Mouse (Mus musculus): ENCODE measurements around the gene Syk. TPM values are rescaled to one million over a fixed set of nuclear protein-coding genes. Genes with fewer than 3 reads are reported as not detected.

The Syk gene
- polyA plus RNA-seq, 1 experiment from 2014 or later: 1.6 TPM

GRCm38 (mm10) chr13:52673272-52673671 is 90.3 kb downstream of the Syk start:
- WGBS: 70% methylated on average over 4 of the region's 4 CpGs
- Histone ChIP-seq H3K27me3 (no peaks in the 10 kb centered on the region), H3K36me3 (replicated peaks) (no peaks in the 10 kb centered on the region), H3K27ac (no peak overlapping the region), H3K4me3 (replicated peaks) (no peak overlapping the region), H3K4me2 (no peak overlapping the region), H3K9me3 (no peaks in the 10 kb centered on the region), H3K9ac (no peak overlapping the region), H3K4me1 (no peaks in the 10 kb centered on the region)
- no peak for ATAC-seq (ENCODE audit: low FRiP score)

GRCm38 (mm10) chr13:52673856-52674255 is 90.9 kb downstream of the Syk start:
- Histone ChIP-seq H3K36me3 (replicated peaks) (no peaks in the 10 kb centered on the region), H3K4me1 (no peaks in the 10 kb centered on the region), H3K9ac (no peak overlapping the region), H3K4me3 (replicated peaks) (no peak overlapping the region), H3K27ac (no peak overlapping the region), H3K4me2 (no peak overlapping the region), H3K9me3 (no peaks in the 10 kb centered on the region), H3K27me3 (no peaks in the 10 kb centered on the region)
- 82% methylated on average over 4 of the region's 4 CpGs for WGBS
- no peak for ATAC-seq (ENCODE audit: low FRiP score)

GRCm38 (mm10) chr13:52674839-52675238 is 91.9 kb downstream of the Syk start:
- H3K9ac ChIP-seq: no peak overlapping the region
- no peak for ATAC-seq (ENCODE audit: low FRiP score)
- H3K36me3 ChIP-seq (replicated peaks): no peaks in the 10 kb centered on the region
- WGBS: 46% methylated on average over 11 of the region's 12 CpGs
- peaks cover 3% of the 10 kb centered on the region; the same call in 1 of the 2 replicates for H3K4me1 ChIP-seq
- no peak overlapping the region for H3K4me3 ChIP-seq (replicated peaks)
- H3K4me2 ChIP-seq: no peak overlapping the region
- peaks cover 4% of the 10 kb centered on the region; the same call in 1 of the 2 replicates for H3K27me3 ChIP-seq
- no peaks in the 10 kb centered on the region for H3K9me3 ChIP-seq
- H3K27ac ChIP-seq: no peak overlapping the region

- no peak for ATAC-seq (ENCODE audit: low FRiP score)
- Histone ChIP-seq H3K4me1 (peaks cover 6% of the 10 kb centered on the region; the same call in 1 of the 2 replicates), H3K27me3 (peaks cover 5% of the 10 kb centered on the region; the same call in 1 of the 2 replicates), H3K4me2 (no peak overlapping the region), H3K4me3 (replicated peaks) (no peak overlapping the region), H3K9ac (no peak overlapping the region), H3K27ac (no peak overlapping the region), H3K9me3 (no peaks in the 10 kb centered on the region), H3K36me3 (replicated peaks) (no peaks in the 10 kb centered on the region)
- WGBS: 83% methylated on average over 8 of the region's 8 CpGs
Observed at GRCm38 (mm10) chr13:52675526-52676294, 92.7 kb downstream of the Syk start.

GRCm38 (mm10) chr13:52676671-52677445 is 93.9 kb downstream of the Syk start:
- Histone ChIP-seq H3K4me1 (peaks cover 9% of the 10 kb centered on the region), H3K4me3 (replicated peaks) (no peak overlapping the region), H3K9me3 (no peaks in the 10 kb centered on the region), H3K27me3 (peaks cover 10% of the 10 kb centered on the region; the same call in 1 of the 2 replicates), H3K36me3 (replicated peaks) (no peaks in the 10 kb centered on the region), H3K4me2 (no peak overlapping the region), H3K9ac (no peak overlapping the region), H3K27ac (no peak overlapping the region)
- 74% methylated on average over 5 of the region's 5 CpGs for WGBS
- ATAC-seq (ENCODE audit: low FRiP score): no peak

- no peaks in the 10 kb centered on the region for H3K9me3 ChIP-seq
- no peak overlapping the region for H3K4me3 ChIP-seq (replicated peaks)
- peaks cover 17% of the 10 kb centered on the region for H3K4me1 ChIP-seq
- no peak overlapping the region for H3K4me2 ChIP-seq
- H3K27ac ChIP-seq: no peak overlapping the region
- H3K9ac ChIP-seq: no peak overlapping the region
- no peak for ATAC-seq (ENCODE audit: low FRiP score)
- WGBS: 49% methylated on average over 5 of the region's 5 CpGs
- no peaks in the 10 kb centered on the region for H3K36me3 ChIP-seq (replicated peaks)
- peaks cover 10% of the 10 kb centered on the region; the same call in 1 of the 2 replicates for H3K27me3 ChIP-seq
Observed at GRCm38 (mm10) chr13:52679906-52680305, 96.9 kb downstream of the Syk start.

GRCm38 (mm10) chr13:52682107-52682506 is 99.1 kb downstream of the Syk start:
- Histone ChIP-seq H3K36me3 (replicated peaks) (no peaks in the 10 kb centered on the region), H3K4me3 (replicated peaks) (no peak overlapping the region), H3K9ac (no peak overlapping the region), H3K4me1 (peaks cover 17% of the 10 kb centered on the region), H3K9me3 (no peaks in the 10 kb centered on the region), H3K27me3 (peaks cover 10% of the 10 kb centered on the region; the same call in 1 of the 2 replicates), H3K4me2 (no peak overlapping the region), H3K27ac (no peak overlapping the region)
- WGBS: 24% methylated on average over 5 of the region's 5 CpGs
- ATAC-seq (ENCODE audit: low FRiP score): no peak

- H3K27me3 ChIP-seq: no peaks in the 10 kb centered on the region
- WGBS: 94% methylated on average over 13 of the region's 13 CpGs
- H3K4me2 ChIP-seq: no peak overlapping the region
- no peak overlapping the region for H3K27ac ChIP-seq
- H3K9me3 ChIP-seq: no peaks in the 10 kb centered on the region
- no peaks in the 10 kb centered on the region for H3K4me1 ChIP-seq
- no peaks in the 10 kb centered on the region for H3K36me3 ChIP-seq (replicated peaks)
- no peak overlapping the region for H3K4me3 ChIP-seq (replicated peaks)
- no peak for ATAC-seq (ENCODE audit: low FRiP score)
- H3K9ac ChIP-seq: no peak overlapping the region
Observed at GRCm38 (mm10) chr13:52690425-52690824, 107.5 kb downstream of the Syk start.

- no peak for ATAC-seq (ENCODE audit: low FRiP score)
- Histone ChIP-seq H3K36me3 (replicated peaks) (no peaks in the 10 kb centered on the region), H3K4me2 (no peak overlapping the region), H3K27me3 (no peaks in the 10 kb centered on the region), H3K4me1 (no peaks in the 10 kb centered on the region), H3K4me3 (replicated peaks) (no peak overlapping the region), H3K9me3 (no peaks in the 10 kb centered on the region), H3K27ac (no peak overlapping the region), H3K9ac (no peak overlapping the region)
- WGBS: 83% methylated on average over 6 of the region's 6 CpGs
Observed at GRCm38 (mm10) chr13:52692311-52692710, 109.3 kb downstream of the Syk start.

GRCm38 (mm10) chr13:52694857-52695256 is 111.9 kb downstream of the Syk start:
- Histone ChIP-seq H3K27ac (no peak overlapping the region), H3K4me1 (no peaks in the 10 kb centered on the region), H3K4me2 (no peak overlapping the region), H3K4me3 (replicated peaks) (no peak overlapping the region), H3K9me3 (no peaks in the 10 kb centered on the region), H3K9ac (no peak overlapping the region), H3K36me3 (replicated peaks) (no peaks in the 10 kb centered on the region), H3K27me3 (no peaks in the 10 kb centered on the region)
- ATAC-seq (ENCODE audit: low FRiP score): no peak
- WGBS: 83% methylated on average over 6 of the region's 6 CpGs

Measured in forebrain, embryonic 12.5 days (tissue).